Comparison of ENCODE assay signal across 10 mouse cellular contexts in the genomic region with DNA sequence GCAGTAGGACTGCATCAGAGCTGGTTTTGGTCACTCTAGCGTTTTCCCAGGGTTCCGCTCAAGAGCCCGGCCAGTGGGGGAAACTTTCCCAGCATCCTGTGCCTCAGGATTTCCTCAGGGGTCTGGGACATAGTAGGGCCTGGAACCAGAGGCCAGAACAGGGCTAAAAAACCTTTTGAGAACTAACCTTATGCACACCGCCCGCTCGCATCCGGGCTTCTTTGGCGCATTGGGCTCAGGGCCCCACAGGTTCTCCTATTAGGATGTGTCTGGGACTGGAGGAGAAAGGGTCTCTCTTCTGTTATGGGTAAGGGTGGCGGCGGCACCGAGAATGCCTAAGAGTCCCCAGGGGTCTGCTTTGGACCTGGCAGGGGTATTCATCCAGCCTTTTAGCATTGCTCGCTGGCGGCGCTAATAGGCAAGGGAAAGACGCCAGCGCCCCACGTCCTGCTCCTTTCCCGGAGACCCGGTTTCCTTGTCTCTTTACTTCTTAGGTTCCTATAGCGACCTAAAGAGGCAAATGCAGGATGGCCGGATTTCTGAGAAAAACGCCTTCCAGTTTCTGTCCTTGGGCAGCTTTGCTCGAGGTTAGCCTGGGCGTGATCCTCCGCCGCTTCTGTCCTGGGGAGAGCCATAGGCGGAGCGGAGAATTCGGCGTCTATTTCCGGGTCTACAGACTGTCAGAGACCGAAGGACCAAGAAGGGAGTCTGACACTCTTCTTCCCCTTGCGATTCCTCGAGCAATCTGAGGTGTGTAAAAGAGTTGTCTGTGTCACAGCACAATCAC. TPM values are rescaled to one million over a fixed set of nuclear protein-coding genes. Genes with fewer than 3 reads are reported as not detected.
DNase-seq lines count a peak whose midpoint lies in the region; ATAC-seq and TF ChIP-seq lines count a peak whose summit lies in the region.
"Had no signal": no experiment of that assay in that cellular context is flagged by ENCODE, and none has a peak within 500 bp of the region (broad histone marks: within the 10 kb centered on the region; RNA-seq: fewer than 3 reads in every experiment).

No protein-coding gene starts in this region.

- no peak for TF ChIP-seq EP300 in liver, embryonic 14.5 days (IDR thresholded peaks at IDR 0.05; ENCODE audit: low read depth)

- H3K36me3 ChIP-seq in lung, embryonic 14.5 days (ENCODE audit: insufficient read depth) = no peaks in the 10 kb centered on the region
- no peaks in the 10 kb centered on the region for H3K36me3 ChIP-seq in forebrain, embryonic 16.5 days (ENCODE audit: control insufficient read depth, insufficient read depth)
- no peaks in the 10 kb centered on the region for H3K36me3 ChIP-seq in liver, embryonic 14.5 days (replicated peaks; ENCODE audit: control insufficient read depth, insufficient read depth, low read depth)
- H3K36me3 ChIP-seq in stomach, embryonic 15.5 days = no peaks in the 10 kb centered on the region

- DNase-seq in lung, embryonic 14.5 days = no peak
- DNase-seq in lung, postnatal 36 days = no peak
- DNase-seq in liver, embryonic 14.5 days (ENCODE audit: low read depth in 3 of 3, low spot score in 3 of 3) = no peak
- no peak for DNase-seq in Muller cell, postnatal 12 days (ENCODE audit: inconsistent ontology term)
- DNase-seq in adrenal gland, postnatal 10 days = no peak
- no peak for DNase-seq in ovary, postnatal 36 days (ENCODE audit: low spot score)

- H3K4me2 ChIP-seq in lung, embryonic 14.5 days = 0 out of 2 replicates have a peak overlapping the region, but pooled peaks have one; percentile 18
- peak overlapping the region; percentile 32; the same call in 1 of the 2 replicates for H3K4me2 ChIP-seq in forebrain, embryonic 16.5 days (ENCODE audit: low read length)
- H3K4me2 ChIP-seq in liver, embryonic 14.5 days (ENCODE audit: low read depth) = peak overlapping the region; percentile 2; the same call in 1 of the 2 replicates
- H3K4me2 ChIP-seq in stomach, embryonic 15.5 days = peak overlapping the region; percentile 41

- WGBS in lung, embryonic 14.5 days = 2% methylated on average over 34 of the region's 34 CpGs
- WGBS in forebrain, embryonic 16.5 days = under 1% methylated on average over 34 of the region's 34 CpGs
- WGBS in liver, embryonic 14.5 days (ENCODE audit: insufficient replicate concordance) = 3% methylated on average over 34 of the region's 34 CpGs
- whole genome bisulfite sequencing in stomach, embryonic 15.5 days = 2% methylated on average over 34 of the region's 34 CpGs

- no peak overlapping the region for H3K27ac ChIP-seq in lung, embryonic 14.5 days (ENCODE audit: low read depth)
- no peak overlapping the region for H3K27ac ChIP-seq in forebrain, embryonic 16.5 days (ENCODE audit: low read length)
- H3K27ac ChIP-seq in liver, embryonic 14.5 days = no peak overlapping the region
- no peak overlapping the region for H3K27ac ChIP-seq in stomach, embryonic 15.5 days

- no peak for ATAC-seq in lung, embryonic 14.5 days (ENCODE audit: insufficient read depth)
- no peak for ATAC-seq in forebrain, embryonic 16.5 days
- no peak for ATAC-seq in liver, embryonic 14.5 days (ENCODE audit: insufficient read depth)
- no peak for ATAC-seq in stomach, embryonic 15.5 days (ENCODE audit: insufficient read depth, low FRiP score, low read depth)

- H3K27me3 ChIP-seq in lung, embryonic 14.5 days (ENCODE audit: insufficient read depth, low read length) = peaks cover 69% of the 10 kb centered on the region
- H3K27me3 ChIP-seq in forebrain, embryonic 16.5 days (replicated peaks; ENCODE audit: control insufficient read depth, insufficient read depth, low read length) = peaks cover 49% of the 10 kb centered on the region
- peaks cover 59% of the 10 kb centered on the region for H3K27me3 ChIP-seq in liver, embryonic 14.5 days (ENCODE audit: control insufficient read depth, insufficient read depth, low read length)
- H3K27me3 ChIP-seq in stomach, embryonic 15.5 days (replicated peaks) = peaks cover 68% of the 10 kb centered on the region

- no peaks in the 10 kb centered on the region for H3K9me3 ChIP-seq in lung, embryonic 14.5 days (ENCODE audit: low read depth, low read length)
- H3K9me3 ChIP-seq in forebrain, embryonic 16.5 days (ENCODE audit: control insufficient read depth, low read length) = no peaks in the 10 kb centered on the region
- no peaks in the 10 kb centered on the region for H3K9me3 ChIP-seq in liver, embryonic 14.5 days (ENCODE audit: control insufficient read depth, low read length)
- no peaks in the 10 kb centered on the region for H3K9me3 ChIP-seq in stomach, embryonic 15.5 days

- H3K4me1 ChIP-seq in lung, embryonic 14.5 days (ENCODE audit: insufficient read depth) = no peaks in the 10 kb centered on the region
- peaks cover 8% of the 10 kb centered on the region; the same call in 1 of the 2 replicates for H3K4me1 ChIP-seq in forebrain, embryonic 16.5 days (replicated peaks; ENCODE audit: control insufficient read depth, insufficient read depth, low read length)
- H3K4me1 ChIP-seq in liver, embryonic 14.5 days (replicated peaks; ENCODE audit: control insufficient read depth in 2 of 2, insufficient read depth in 2 of 2, low read length in 1 of 2) = no peaks in the 10 kb centered on the region
- H3K4me1 ChIP-seq in stomach, embryonic 15.5 days = 0 out of 2 replicates have a peak, but pooled peaks cover 2% of the 10 kb centered on the region

- no peak overlapping the region for H3K9ac ChIP-seq in lung, embryonic 14.5 days
- H3K9ac ChIP-seq in forebrain, embryonic 16.5 days (replicated peaks; ENCODE audit: low read depth, low read length) = no peak overlapping the region
- no peak overlapping the region for H3K9ac ChIP-seq in liver, embryonic 14.5 days (replicated peaks)
- H3K9ac ChIP-seq in stomach, embryonic 15.5 days = no peak overlapping the region

- no peak overlapping the region for H3K4me3 ChIP-seq in lung, embryonic 14.5 days (ENCODE audit: low read depth, low read length)
- peak overlapping the region; percentile 23 for H3K4me3 ChIP-seq in forebrain, embryonic 16.5 days (replicated peaks; ENCODE audit: low read length)
- H3K4me3 ChIP-seq in liver, embryonic 14.5 days (ENCODE audit: insufficient read depth in 1 of 2, low read depth in 2 of 2, low read length in 2 of 2) = no peak overlapping the region
- H3K4me3 ChIP-seq in stomach, embryonic 15.5 days (replicated peaks) = peak overlapping the region; percentile 0; the same call in 1 of the 2 replicates

- TF ChIP-seq CTCF in lung, embryonic 14.5 days (IDR thresholded peaks at IDR 0.05; ENCODE audit: low read depth) = no peak
- no peak for TF ChIP-seq CTCF in liver, embryonic 14.5 days (IDR thresholded peaks at IDR 0.05; ENCODE audit: low read depth)

RNA-seq across cellular contexts. Expression of gene Bsx, which starts 2.4 kb away (rescaled TPM):
- not detected in 2 replicates for polyA plus RNA-seq in lung, embryonic 14.5 days (2014; fragmentation: Nextera tagmentation; extraction: Ambion mirVana)
- polyA plus RNA-seq in forebrain, embryonic 16.5 days (2015; fragmentation: Nextera tagmentation; extraction: Ambion mirVana) = 0.29 and 0.61 TPM in 2 replicates
- polyA plus RNA-seq in liver, embryonic 14.5 days (2012; rRNA removed) = 0.01 TPM in 1 of 2 replicates, not detected in the other
- polyA plus RNA-seq in liver, embryonic 14.5 days (2014; fragmentation: Nextera tagmentation; extraction: Ambion mirVana) = not detected in 2 replicates
- not detected in 2 replicates for polyA plus RNA-seq in stomach, embryonic 15.5 days (2015; fragmentation: Nextera tagmentation; extraction: Ambion mirVana)
- not detected for total RNA-seq in adrenal gland, postnatal 10 days (2021)
- polyA plus RNA-seq: gonadal fat pad, adult 2 months; spleen, adult 2 months had no signal

Comparison
In these comparisons a context has a peak if more than half of its experiments do, and no peak if none do; other contexts are left out.
1. H3K4me3 ChIP-seq: peak in forebrain, embryonic 16.5 days (single experiment) and stomach, embryonic 15.5 days (single experiment); none in lung, embryonic 14.5 days (single experiment) and liver, embryonic 14.5 days (0 of 2).
2. Peak in every context shown above with its lines, with median percentiles within 50 percentile points of each other: H3K4me2 ChIP-seq.